Mouse (Mus musculus) kidney, postnatal 36 days (tissue): Measurements from ENCODE around the gene Bag3.
A peak's percentile ranks its signal among the peaks of the same experiment; 100 is the strongest.
"Not testable (repeated sequence)": the region's sequence is repeated elsewhere in the genome, so short reads cannot be mapped to it uniquely, and the experiment has no call there.

Source experiments
- DNase-seq, 2 experiments: peaks; one replicate each; pipeline ENCODE4 v3.0.0; 2021 to 2022; ENCODE audit warnings: mixed read lengths in 2 of 2

Bag3 gene

DNA sequence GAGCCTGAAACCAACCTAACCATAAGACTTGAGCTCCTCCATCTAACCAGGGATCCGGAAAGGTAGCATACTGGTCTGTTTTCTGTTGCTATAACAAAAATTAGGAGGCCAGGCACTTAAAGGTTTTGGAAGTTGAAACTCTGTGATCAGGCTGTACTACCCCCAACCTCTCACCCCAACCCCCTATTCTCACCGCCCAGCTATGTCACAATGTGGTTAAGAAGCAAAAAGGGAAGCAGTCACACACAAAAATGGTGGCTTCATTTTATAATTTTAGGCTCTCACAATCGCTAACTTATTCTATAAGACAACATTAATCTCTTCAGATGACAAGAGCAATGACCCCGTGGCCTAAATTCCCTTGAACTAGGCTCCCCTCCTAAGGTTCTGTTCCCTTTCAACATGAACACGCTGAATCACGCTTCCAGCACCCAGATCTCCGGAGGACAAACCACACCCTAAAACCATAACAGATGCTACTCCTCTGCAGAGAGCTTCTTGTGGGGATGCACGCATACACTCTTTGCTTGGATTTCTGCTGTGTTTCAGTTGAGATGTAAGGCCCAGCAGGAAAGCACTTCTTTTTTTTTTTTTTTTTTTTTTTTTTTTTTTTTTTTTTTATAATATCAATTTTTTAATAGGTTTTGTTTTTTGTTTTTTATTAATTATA, 46.7 kb downstream of the Bag3 start:
- DNase-seq = no peak

DNA sequence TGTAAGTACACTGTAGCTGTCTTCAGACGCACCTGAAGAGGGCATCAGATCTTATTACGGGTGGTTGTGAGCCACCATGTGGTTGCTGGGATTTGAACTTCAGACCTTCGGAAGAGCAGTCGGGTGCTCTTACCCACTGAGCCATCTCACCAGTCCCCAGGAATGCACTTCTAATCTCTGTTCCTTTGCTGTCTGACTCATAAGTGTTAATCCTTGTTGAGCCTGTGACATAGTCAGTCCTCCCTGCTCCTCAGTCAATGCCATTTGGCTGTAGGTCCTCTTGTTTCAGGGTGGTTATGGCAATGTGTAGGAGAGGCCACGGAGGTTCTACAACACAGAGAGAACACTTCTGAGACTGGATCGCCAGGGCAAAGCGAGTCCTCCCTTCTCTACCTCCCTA, 47.2 kb downstream of the Bag3 start:
- not testable (repeated sequence) for DNase-seq

DNA sequence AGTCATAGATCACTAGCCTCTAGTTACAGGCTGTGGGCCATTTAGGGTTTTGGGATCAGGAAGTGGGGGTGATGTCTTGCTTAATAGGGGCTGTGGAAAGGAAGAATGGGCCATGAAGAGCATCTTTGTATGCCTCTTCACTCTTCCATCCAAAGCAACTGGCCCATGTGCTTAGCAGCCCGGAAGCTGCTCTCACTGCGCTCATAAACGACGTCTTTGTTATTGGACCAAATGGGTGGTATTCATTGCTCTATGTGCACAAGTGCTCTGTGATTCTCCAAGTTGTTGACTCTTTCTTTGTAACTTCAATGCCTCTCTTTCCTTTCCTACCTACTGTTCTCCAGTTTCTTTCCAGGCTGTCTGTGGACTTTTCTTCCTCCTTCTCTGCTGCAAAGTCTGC, 48.6 kb downstream of the Bag3 start:
- no peak for DNase-seq

DNA sequence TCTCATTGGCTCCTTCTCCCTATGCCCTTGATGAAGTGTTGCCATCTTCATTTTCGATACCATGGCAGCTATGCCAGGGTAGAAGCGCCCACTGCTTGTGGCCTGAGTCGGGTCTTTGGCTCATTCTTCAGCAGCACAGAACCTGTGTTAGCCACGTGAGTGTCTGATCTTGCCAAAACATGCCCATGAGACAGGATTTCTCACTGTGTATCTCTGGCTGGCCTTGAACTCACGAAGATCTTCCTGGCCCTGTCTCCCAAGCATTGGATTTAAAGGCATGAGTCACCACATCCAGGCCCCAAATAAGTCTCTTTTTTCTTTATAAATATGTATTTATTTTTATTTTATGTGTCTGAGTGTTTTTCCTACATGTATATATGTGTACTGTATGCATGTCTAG, 51.8 kb downstream of the Bag3 start:
- DNase-seq = no peak

DNA sequence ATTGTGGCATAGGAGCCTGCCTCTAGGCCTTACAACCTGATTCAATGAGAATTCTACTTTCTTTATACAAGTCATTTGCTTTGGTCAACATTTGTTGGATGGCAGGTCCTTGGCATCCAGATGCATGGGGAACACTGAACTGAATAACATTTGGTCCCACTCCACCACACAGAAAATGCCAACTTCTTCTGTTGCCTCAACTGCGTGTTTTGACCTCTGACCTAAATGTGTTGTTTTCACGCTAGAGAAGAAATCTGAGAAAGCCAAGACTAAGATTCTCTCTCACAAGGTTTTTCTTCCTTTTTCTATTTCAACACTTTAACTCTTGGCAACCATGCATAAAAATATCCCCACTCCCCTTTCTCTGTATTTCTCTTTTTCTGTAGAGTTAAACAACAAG, 52.4 kb downstream of the Bag3 start:
- no peak for DNase-seq

DNA sequence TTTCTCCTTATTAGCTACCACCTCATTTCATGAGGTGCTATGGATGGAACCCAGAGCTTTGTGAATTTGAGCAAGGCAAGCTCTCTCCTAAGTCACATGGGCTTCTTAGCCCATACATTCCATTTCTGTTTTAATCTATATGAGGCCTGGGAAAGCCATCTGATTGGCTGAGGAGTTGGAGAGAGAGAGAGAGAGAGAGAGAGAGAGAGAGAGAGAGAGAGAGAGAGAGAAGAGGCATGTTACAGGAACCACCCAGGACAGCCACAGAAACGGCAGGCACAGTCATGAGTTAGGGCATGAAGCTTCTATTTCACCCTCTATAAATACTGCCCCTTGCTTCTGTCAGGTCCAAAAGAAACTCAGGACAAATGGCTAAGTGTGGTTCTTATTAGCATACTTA, 54.2 kb downstream of the Bag3 start:
- DNase-seq = no peak

DNA sequence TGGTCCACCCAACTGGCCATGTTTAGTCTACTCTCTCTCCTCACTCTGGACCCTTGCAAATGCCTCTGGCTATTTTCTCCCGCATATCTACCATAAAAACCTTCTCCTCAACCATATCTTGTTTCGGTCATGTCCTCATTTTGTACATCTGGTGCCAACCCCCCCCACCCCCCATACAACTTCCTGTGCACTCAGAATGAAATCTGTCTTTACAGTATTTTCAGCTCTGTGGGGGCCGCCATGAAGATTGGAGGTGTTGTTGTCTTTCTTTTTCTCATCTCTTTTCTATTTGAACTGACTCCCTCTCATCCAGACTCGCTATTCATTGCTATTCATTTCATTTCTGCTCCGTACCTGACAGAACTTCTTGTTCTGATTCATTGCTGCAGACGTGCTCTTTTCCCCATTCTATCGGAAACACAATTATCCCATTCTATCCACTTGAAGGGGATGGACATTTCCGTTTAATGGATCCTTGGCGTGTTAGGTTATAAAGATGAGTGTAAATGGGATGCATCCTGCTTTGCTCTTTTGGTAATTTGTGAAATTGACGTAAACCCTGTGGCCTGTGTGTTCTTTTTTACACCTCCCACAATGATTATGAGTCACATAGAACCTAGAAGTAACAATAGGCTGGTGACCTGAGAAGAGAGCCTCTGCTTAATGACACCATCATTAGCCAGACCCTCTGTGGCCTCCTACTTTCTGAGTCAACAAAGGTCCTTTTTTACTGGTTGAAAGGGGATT, 55.0 kb downstream of the Bag3 start:
- DNase-seq = no peak

DNA sequence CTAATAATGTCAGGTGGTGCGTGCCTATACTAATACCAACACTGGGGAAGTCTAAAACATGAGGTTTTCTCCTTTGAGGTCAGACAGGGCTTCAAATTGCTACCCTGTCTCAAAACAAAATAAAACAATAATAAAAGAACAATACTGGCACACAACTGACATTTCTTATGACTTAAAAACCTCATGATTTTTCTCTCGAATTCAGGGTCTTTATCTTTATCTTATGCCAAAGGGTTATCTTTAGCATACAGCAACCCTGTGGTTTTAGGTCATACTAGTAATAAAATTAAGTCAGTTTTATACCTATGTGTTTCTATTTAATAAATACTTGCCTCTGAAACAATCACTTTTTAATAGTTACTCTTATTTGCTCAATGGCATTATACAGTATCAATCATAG, 56.0 kb downstream of the Bag3 start:
- no peak for DNase-seq

DNA sequence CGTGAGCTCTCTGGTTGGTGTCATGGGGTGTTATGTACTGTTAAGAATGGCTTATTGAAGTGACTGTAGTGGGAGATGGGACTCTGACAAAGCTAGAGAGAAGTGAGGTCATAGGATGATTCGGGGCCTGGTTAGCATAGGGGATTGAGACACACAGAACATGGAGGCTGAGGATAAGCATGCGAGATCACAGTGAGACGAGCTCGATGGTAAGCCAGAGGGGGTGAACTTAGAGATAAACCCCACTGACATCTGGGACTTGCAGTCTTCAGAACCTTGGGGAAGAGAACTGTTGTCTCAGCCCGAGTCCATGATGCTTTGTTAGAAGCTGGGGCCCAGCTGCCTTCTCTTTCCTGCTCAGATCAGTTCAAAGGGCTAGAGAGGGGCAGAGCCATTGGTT, 56.9 kb downstream of the Bag3 start:
- no peak for DNase-seq

DNA sequence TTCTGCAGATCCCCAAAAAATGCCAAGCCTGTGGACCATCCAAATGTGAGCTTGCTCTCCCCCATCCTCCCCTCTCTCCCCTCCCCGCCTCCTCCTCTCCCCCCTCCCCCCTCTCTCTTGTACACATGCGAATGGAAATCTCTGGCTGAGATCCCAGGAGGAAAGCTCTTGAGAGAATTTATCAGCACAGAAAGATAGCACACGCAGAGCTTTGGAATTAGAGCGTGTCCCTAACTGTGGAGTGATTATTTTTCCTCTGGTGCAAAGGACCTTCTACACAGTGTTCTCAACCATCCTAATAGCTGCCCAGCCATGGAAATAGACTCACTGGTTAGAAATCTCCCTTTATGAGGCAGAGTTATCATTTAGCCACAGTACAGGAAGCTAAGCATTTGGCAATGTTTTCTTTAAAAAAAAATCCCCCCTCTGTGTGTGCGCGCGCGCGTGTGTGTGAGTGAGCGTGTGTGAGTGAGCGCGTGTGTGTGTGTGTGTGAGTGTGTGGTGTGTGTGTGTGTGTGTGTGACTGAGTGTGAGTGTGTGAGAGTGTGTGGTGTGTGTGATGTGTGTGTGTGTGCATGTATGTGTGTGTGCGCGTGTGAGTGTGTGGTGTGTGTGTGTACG, 58.6 kb downstream of the Bag3 start:
- no peak for DNase-seq

DNA sequence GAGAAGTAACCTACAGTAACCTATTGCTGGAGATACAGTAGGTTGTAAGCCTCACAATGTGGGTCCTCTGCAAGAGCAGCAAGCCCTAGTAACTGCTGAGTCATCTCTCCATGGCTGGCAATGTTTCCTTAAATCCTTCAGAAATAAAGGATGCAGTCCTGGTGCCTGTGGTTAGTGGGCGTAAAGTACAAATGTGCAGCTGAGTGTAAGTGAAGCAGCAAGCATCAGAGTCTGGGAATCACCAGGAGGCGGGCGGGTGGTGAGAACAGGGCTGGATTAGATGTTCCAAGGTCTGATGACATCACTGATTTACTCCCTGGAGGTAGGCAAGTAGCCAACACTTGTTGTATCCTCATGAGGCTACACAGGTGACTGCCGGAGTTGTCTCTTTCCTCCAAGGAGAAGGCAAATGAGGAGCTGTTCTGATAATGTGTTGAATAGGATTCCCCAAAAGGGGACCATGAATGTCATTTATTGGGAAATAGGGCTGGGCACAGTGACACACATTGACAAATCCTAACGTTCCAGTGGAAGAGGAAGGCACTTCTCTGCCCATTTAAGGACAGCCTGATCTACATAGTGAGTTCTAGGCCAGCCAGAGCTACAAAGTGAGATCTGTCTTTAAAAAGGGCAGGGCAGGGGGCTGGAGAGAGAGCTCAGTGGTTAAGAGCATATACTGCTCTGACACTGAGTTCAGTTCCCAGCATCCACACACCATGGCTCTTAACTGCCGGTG, 60.0 kb downstream of the Bag3 start:
- peak; percentile 62 to 71 for DNase-seq

DNA sequence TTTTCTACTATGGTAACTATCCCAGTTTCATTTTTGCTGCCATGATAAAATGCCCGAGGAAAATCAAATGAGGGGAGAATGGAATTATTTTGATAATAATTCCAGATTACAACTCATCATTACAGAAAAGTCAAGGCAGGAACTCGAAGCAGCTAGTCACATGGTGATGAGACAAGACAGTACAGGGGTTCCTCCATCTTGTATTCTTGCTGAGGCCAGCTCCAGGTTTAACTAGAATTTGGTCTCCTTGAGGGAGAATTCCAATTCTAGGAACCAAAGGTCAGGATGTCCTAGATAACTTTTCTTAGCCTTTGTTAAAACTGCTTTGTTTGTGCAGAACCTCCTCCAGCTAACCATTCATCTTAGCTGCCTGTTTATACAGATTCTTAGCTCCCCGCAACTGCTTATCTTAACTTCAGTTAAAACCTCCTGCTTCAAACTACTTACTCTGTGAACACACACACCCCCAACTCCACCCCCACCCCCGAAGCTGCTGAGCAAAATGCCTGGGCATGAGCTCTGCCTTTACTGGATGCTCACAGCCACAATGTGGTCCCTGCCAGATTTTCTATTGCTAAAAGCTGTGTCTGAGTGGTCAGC, 64.0 kb downstream of the Bag3 start:
- no peak for DNase-seq

DNA sequence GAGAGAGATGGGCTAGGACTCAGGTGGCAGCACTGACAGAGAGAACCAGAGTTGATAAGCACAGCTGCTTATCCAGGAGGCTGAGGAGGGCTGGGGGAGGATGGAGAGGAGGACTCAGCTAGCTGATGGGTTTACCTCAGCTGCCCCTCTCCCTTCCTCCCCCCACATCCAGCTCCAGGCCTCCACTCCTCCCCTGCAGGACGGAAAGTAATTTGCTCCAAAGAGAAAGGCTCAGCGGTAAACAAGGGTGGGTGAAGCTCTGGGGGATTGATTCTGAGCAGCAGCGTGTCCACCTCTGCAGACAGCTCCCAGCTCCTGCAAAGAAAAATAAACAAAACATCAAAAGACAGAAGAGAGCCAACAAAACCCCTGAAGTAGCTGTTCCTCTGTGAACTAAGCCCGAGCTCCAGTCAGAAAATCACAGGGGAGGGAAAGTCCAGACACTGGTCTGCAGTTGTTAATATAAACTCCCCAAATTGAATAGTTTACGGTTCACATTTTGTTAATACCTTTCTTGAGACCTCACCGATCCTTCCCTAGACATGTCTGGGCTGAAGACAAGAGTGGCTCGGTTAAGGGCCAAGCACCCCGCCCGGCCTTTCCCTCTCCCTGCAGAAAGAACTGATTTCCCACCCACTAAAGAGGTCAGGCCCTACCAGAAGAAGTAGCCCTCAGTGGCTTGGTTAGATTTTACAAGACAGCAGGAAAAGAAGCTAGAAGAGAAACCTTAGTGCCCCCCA, 68.1 kb downstream of the Bag3 start:
- peak in 1 of 2 experiments; percentile 14 for DNase-seq

DNA sequence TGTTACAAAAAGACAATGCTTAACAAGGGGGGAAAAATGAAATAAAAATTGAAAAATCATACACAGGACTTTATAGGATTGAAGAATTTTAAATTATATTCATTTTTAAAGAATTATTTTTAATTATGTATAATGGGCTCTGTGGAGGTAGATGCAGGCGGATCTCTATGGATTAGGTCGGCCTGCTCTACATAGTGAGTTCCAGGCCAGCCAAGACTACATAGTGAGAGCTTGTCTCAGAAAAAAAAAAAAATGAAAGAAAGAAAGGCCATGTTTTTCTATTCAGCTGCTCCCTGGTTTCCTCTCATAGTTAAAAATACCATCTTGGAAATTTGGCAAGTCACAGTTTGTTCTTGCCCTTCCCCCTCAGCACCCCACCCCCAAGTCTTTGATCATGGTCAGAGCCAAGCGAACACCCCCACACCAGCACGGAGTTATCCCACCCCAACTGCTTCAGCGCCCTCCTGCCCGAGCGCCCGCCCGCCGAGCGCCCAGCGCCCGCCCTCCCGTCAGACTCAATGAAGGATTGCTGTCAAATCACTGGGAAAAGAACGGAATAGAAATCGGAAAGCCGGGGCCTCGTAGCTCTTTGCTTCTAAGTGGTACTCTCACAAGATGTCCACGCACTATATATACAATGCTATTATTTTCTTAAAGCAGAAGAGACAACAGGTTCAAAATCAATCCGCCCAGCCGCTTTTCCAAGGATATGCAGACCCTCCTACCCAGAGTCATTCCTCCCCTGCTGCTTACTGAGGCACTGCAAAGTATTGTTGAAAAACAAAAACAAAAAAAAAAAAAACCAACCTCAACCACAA, 68.9 kb downstream of the Bag3 start:
- peak; percentile 35 to 58 for DNase-seq

DNA sequence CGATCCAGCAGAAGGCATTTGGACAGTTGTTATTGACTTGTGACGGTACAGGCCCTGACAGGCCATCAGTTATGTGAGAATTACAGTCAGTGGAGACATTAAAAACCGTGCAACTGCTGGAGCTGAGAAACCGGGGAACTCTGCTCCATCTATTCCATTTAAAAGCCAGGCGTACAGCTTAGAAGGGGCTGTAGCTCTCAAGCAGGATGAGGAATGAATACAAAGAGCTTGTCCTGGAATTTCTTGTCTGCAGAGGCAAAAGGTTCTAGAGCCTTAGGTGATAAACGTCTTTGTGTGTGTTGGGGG, 69.5 kb downstream of the Bag3 start:
- no peak for DNase-seq

DNA sequence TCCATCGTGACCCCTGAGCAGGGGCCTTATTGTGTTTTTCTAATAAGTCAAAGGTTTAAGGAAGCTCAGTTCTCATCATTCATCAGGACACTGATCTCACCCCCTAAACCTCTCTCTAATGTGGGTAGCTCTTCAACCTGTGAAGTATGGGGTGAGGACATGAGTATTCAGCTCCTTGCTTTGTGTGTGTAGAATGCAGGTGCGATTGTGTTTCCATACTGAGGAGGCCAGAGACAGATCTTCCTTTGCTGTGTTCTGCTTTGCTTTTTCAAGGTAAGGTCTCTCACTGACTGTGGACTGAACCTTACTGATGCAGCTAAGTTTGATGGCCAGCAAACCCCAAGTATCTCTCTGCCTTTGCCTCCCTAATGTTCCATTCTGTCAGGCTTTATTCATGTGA, 72.9 kb downstream of the Bag3 start:
- no peak for DNase-seq
